Mouse (Mus musculus): ENCODE results near the gene Slc6a16. TPM values are rescaled to one million over a fixed set of nuclear protein-coding genes. Genes with fewer than 3 reads are reported as not detected.
A peak's percentile ranks its signal among the peaks of the same experiment; 100 is the strongest.
"Not testable (repeated sequence)": the region's sequence is repeated elsewhere in the genome, so short reads cannot be mapped to it uniquely, and the experiment has no call there.

The Slc6a16 gene
- polyA plus RNA-seq, 1 experiment from 2014 or later, result 0.24 TPM

DNA sequence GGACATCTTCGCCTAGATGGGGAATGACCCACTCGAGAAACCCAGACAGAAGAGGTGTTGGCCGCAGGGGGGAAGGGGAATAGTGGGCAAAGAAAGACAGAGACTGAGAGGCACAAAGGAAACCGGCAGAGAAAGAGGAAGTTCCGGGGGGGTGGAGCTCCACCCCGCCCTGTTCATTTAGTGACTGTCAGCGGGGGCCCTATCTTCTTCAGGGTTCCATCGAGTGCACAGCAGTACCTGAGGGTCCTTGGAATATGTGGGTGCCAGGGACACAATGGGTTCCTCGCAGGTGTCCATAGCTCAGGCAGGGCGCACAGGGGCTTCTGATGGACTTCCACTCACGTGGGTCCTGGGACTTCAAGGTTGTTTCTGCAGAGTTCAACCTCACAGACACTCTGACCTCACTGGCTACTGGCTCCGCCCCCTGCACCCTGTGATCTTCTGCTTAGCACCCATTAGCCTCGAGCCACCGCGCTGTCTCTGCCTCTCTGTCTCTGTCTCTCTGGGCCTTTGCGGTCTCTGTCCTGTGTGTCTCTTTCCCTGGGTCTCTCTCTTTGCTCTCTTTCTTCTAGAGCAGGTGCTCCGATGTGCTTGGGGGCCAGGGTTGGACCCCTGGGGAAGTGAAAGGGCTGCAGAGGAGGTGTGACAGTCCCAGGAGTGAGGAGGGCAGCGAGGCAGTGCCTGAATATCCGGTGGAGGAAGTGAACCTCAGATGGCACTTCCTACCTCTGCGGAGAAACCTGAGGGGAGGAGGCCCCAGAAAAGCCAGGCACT lies 2.0 kb upstream of the Slc6a16 start, which contains the start of gene Cd37:
Cd37 (minus strand) TSS at position 393 of the 774 bp plus-strand sequence.
- DNase-seq (ENCODE audit: low spot score), result peak; percentile 31
- 0 out of 2 replicates have a peak within 1 kb of the TSS, but pooled peaks have one; percentile 22 for H3K4me3 ChIP-seq
- H3K9me3 ChIP-seq (replicated peaks), result no peaks in the 10 kb centered on the region
- H3K27me3 ChIP-seq (ENCODE audit: low read depth, poor library complexity, severe bottlenecking), result peaks cover 54% of the 10 kb centered on the region
- 42% methylated on average over 20 of the region's 20 CpGs for WGBS
- H3K36me3 ChIP-seq, result peaks cover 4% of the 10 kb centered on the region
- no peak within 1 kb of the TSS for H3K27ac ChIP-seq
- peaks cover 49% of the 10 kb centered on the region for H3K4me1 ChIP-seq

DNA sequence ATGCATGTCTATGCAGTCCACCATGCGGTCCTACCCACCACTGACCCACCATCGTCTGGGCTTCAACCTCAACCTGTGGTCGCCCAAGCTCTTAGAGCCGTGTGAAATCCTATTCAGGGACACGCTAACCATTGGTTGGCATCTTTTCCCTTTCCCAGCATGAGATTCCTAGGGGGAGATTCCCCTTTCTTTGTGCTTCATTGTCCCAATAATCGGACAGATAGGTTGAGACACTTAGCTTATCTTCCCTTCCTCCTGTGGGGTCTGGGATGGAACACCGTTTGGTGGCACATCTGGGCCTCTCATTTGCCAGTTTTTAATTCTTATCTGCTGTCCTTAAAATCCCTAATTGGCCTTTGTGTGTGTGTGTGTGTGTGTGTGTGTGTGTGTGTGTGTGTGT lies 776 bp upstream of the Slc6a16 start:
- H3K27ac ChIP-seq, result peak overlapping the region; percentile 85; the same call in 1 of the 2 replicates
- H3K27me3 ChIP-seq (ENCODE audit: low read depth, poor library complexity, severe bottlenecking), result peaks cover 54% of the 10 kb centered on the region
- no peak overlapping the region for H3K4me3 ChIP-seq
- H3K4me1 ChIP-seq, result peaks cover 37% of the 10 kb centered on the region
- H3K9me3 ChIP-seq (replicated peaks), result no peaks in the 10 kb centered on the region
- whole genome bisulfite sequencing, result 87% methylated on average over 7 of the region's 7 CpGs
- no peak for DNase-seq (ENCODE audit: low spot score)
- H3K36me3 ChIP-seq, result no peaks in the 10 kb centered on the region

DNA sequence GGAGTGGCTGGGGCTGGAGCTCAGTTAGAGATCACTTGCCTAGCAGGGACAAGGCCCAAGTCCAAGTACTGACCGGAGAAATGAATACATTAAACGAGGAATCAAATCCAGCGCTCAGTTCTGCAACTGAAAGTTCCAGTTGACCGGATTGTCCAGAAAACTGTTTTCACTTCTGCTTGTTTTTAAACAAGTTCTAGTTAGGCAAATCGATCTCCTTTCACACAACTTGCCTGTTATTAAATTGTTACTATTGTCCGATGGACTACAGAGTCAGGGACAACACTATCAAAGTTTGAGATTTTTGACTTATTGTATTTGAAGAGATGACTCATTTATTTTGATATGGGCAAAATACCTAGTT lies 484 bp downstream of the Slc6a16 start:
- H3K9me3 ChIP-seq (replicated peaks), result no peaks in the 10 kb centered on the region
- H3K4me3 ChIP-seq, result peak overlapping the region; percentile 42; the same call in 1 of the 2 replicates
- peak overlapping the region; percentile 85 for H3K27ac ChIP-seq
- H3K4me1 ChIP-seq, result peaks cover 27% of the 10 kb centered on the region
- peaks cover 45% of the 10 kb centered on the region for H3K27me3 ChIP-seq (ENCODE audit: low read depth, poor library complexity, severe bottlenecking)
- no peaks in the 10 kb centered on the region for H3K36me3 ChIP-seq
- no peak for DNase-seq (ENCODE audit: low spot score)
- 81% methylated on average over 6 of the region's 6 CpGs for WGBS

DNA sequence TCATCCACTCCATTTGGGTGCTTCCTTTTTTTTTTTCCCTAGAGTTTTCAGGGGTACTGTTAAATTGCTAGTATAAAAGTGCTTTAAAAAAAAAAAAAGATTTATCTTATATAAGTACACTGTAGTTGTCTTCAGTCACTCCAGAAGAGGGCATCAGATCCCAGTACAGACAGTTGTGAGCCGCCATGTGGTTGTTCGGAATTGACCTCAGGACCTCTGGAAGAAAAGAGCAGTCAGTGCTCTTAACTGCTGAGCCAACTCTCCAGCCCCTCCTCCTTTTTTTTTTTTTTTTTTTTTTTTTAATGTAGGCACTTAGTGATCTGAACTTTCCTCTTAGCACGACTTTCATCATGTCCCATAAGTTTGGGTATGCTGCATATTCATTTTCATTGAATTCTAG lies 6.8 kb downstream of the Slc6a16 start:
- 34% methylated on average over 3 of the region's 3 CpGs for WGBS
- Histone ChIP-seq H3K27me3 (ENCODE audit: low read depth, poor library complexity, severe bottlenecking) (no peaks in the 10 kb centered on the region), H3K4me3 (no peak overlapping the region), H3K36me3 (no peaks in the 10 kb centered on the region), H3K9me3 (replicated peaks) (no peaks in the 10 kb centered on the region), H3K27ac (no peak overlapping the region), H3K4me1 (no peaks in the 10 kb centered on the region)
- DNase-seq (ENCODE audit: low spot score), result peak; percentile 22

DNA sequence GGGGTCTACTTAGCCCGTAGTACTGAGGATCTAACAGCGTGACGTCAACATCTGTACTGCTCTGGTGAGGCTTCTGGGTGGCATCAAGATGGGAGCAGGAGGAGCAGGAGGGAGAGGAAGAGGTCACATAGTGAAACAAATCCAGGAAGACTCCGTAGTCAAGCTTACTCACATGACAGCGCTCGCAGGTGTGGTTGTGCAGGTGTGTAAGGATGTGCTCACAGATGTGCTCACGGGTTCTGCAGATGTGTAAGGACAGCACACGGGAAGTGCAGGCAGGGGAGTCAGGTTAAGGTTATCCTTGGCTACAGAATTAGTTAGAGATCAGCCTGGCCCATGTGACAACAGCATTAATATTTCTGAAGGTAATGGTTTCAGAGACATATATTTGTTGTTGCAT lies 12.9 kb downstream of the Slc6a16 start:
- Histone ChIP-seq H3K9me3 (replicated peaks) (no peaks in the 10 kb centered on the region), H3K36me3 (no peaks in the 10 kb centered on the region), H3K4me3 (no peak overlapping the region), H3K27ac (no peak overlapping the region), H3K4me1 (peaks cover 5% of the 10 kb centered on the region; the same call in 1 of the 2 replicates), H3K27me3 (ENCODE audit: low read depth, poor library complexity, severe bottlenecking) (0 out of 2 replicates have a peak, but pooled peaks cover 7% of the 10 kb centered on the region)
- 92% methylated on average over 8 of the region's 8 CpGs for WGBS
- peak; percentile 20 for DNase-seq (ENCODE audit: low spot score)

DNA sequence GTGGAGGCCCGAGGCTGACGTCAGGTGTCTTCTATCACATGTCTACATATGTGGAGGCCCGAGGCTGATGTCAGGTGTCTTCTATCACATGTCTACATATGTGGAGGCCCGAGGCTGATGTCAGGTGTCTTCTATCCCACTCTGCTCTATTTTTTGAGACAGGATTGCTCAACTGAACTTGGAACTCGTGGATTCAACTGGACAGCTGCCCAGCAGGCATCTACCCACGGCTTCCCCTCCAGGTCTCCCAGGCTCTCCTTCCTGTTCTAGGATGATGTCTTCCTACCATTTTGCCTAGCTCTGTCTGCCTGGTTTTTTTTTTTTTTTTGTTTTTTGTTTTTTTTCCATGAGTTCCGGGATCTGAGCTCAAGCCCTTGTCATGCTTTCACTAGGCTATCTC lies 14.9 kb downstream of the Slc6a16 start:
- DNase-seq (ENCODE audit: low spot score); H3K27me3 ChIP-seq (ENCODE audit: low read depth, poor library complexity, severe bottlenecking); H3K36me3 ChIP-seq; H3K27ac ChIP-seq; H3K4me3 ChIP-seq; H3K4me1 ChIP-seq; H3K9me3 ChIP-seq (replicated peaks): not testable (repeated sequence)
- 87% methylated on average over 6 of the region's 7 CpGs for WGBS

DNA sequence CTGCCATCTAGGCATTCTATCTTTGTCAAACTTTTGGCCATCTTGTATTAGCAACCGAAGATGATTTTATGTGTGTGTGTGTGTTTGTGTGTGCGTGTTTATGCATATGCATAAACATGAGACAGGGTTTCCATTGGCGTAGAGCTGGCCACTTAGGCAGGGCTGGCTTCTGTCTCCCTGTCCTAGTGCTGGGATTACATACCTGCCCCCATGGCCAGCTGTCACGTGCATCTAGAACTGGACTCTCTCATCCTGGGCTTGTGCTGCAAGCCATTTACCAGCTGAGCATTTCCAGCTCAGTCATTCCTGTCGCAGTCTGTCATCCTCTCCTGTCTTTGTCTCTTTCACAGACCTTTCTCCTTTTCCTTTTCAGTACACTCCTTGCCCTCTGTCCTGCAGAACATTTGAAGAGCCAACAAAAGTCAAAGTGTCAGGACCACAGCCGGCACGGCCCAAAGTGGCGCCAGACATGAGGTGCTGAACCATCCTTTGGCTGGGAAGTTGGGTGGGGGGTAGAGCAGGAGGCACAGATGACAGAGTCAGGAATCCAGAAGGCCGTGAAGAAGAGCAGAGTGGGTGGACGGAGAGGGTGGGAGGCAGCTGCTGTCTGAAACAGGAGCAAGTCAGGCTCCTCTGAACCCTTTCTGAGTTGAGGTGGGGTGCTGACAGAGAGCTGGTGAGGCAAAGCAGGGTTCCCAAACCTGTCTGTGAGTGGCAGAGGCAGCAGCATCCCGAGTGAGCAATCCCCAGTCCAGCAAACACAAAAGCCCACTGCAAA lies 16.4 kb downstream of the Slc6a16 start:
- no peaks in the 10 kb centered on the region for H3K9me3 ChIP-seq (replicated peaks)
- H3K36me3 ChIP-seq, result no peaks in the 10 kb centered on the region
- no peak overlapping the region for H3K27ac ChIP-seq
- no peak for DNase-seq (ENCODE audit: low spot score)
- WGBS, result 59% methylated on average over 11 of the region's 11 CpGs
- H3K4me1 ChIP-seq, result peaks cover 5% of the 10 kb centered on the region; the same call in 1 of the 2 replicates
- no peak overlapping the region for H3K4me3 ChIP-seq
- peaks cover 7% of the 10 kb centered on the region; the same call in 1 of the 2 replicates for H3K27me3 ChIP-seq (ENCODE audit: low read depth, poor library complexity, severe bottlenecking)

DNA sequence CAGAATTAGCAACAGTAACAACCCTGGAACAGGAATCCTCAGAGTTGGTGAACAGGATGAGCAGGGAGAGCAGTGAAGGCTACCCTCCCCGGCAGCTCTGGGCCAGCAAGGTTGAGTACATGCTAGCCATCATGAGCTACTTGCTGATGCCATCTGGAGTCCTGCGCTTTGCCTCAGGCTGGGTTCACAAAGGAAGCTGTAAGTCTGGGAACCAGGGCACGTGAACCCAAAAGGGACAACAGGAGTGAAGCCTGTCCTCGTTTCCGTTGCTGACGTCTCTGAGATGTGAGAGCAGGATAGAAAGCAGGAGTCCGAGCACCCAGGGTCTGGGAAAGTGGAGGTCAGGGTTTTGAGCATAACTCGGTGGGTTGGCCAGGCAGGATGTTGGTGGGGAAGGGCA lies 18.4 kb downstream of the Slc6a16 start:
- no peak for DNase-seq (ENCODE audit: low spot score)
- 85% methylated on average over 8 of the region's 8 CpGs for WGBS

DNA sequence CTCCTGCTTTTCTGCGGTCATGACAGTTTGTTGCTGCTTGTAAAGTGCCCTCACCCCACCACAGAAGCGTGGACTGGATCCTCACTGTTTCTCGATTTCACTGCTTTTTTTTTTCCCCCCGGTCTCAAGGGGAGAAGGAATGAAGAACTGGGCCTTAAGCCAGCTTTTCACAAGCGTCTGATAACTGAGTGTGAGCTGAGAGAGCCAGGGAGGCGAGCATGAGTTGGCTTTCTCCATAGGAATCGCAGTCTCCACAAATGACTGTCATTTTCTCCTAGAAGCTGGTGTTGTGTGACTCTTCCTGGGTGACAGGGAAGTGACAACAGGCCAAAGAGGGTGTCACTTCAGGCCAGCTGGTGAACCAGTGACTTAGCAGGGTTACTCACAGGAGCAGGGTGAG lies 21.4 kb downstream of the Slc6a16 start:
- Histone ChIP-seq H3K4me1 (peaks cover 11% of the 10 kb centered on the region; the same call in 1 of the 2 replicates), H3K4me3 (no peak overlapping the region), H3K9me3 (replicated peaks) (no peaks in the 10 kb centered on the region), H3K36me3 (no peaks in the 10 kb centered on the region), H3K27ac (no peak overlapping the region), H3K27me3 (ENCODE audit: low read depth, poor library complexity, severe bottlenecking) (peaks cover 9% of the 10 kb centered on the region; the same call in 1 of the 2 replicates)
- WGBS, result 73% methylated on average over 7 of the region's 7 CpGs
- no peak for DNase-seq (ENCODE audit: low spot score)

More for the DNA sequence above, 18.4 kb downstream of the Slc6a16 start:
- Histone ChIP-seq H3K27ac (no peak overlapping the region), H3K4me1 (peaks cover 14% of the 10 kb centered on the region), H3K27me3 (ENCODE audit: low read depth, poor library complexity, severe bottlenecking) (peaks cover 12% of the 10 kb centered on the region; the same call in 1 of the 2 replicates), H3K9me3 (replicated peaks) (no peaks in the 10 kb centered on the region), H3K4me3 (no peak overlapping the region), H3K36me3 (no peaks in the 10 kb centered on the region)

DNA sequence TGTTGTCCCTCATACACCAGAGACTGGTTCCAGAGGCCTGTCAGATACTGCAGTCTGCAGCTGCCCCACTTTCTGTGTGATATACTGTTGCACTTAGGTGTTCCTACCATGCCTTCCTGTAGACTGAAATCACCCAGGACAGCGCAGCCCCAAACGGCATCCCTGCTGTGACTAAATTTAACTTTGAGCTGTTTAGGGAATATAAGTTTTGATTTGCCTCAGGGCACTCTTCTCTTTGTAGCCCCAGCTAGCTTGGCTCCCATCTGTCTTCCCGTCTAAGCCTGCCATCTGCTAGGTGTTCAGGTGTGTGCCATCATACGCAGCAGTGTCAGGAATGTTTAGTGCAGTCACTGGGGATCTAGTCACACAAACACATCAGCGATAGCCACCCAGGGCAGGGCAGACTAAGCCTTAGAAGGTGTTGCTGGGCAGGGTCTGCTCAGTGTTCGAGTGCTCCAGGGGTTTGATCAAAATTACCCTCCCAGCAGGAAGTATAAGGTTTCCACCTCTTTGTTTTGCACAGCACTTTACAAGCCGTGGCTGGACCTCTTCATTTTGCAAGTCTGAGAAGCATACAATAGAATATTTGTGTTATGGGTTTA lies 22.2 kb downstream of the Slc6a16 start:
- no peak for DNase-seq (ENCODE audit: low spot score)
- H3K27me3 ChIP-seq (ENCODE audit: low read depth, poor library complexity, severe bottlenecking), result peaks cover 13% of the 10 kb centered on the region; the same call in 1 of the 2 replicates
- no peak overlapping the region for H3K4me3 ChIP-seq
- 69% methylated on average over 7 of the region's 7 CpGs for WGBS
- no peak overlapping the region for H3K27ac ChIP-seq
- H3K4me1 ChIP-seq, result peaks cover 17% of the 10 kb centered on the region
- no peaks in the 10 kb centered on the region for H3K9me3 ChIP-seq (replicated peaks)
- H3K36me3 ChIP-seq, result no peaks in the 10 kb centered on the region

DNA sequence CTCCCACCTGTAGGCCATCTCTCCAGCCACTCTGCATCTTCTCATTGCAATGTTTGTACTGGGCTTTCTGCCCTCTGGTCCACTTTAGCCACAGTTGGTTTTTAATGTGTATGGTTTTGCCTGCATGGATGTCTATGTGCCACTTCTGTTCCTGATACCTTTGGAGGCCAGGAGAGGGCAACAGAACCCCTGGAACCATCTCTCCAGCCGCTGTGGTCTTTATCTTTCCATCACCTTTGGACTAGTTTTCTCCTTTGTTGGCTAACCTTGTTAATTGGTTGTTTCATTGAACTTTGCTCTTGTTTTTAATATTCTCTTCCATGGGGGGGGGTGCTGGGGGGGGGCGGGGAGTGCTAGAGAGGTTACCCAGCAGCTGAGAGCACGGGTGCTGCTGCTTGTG lies 23.5 kb downstream of the Slc6a16 start:
- Histone ChIP-seq H3K9me3 (replicated peaks) (no peaks in the 10 kb centered on the region), H3K36me3 (no peaks in the 10 kb centered on the region), H3K27me3 (ENCODE audit: low read depth, poor library complexity, severe bottlenecking) (peaks cover 13% of the 10 kb centered on the region; the same call in 1 of the 2 replicates), H3K4me3 (no peak overlapping the region), H3K27ac (no peak overlapping the region), H3K4me1 (peaks cover 28% of the 10 kb centered on the region)
- WGBS, result 74% methylated on average over 3 of the region's 3 CpGs
- DNase-seq (ENCODE audit: low spot score), result no peak

DNA sequence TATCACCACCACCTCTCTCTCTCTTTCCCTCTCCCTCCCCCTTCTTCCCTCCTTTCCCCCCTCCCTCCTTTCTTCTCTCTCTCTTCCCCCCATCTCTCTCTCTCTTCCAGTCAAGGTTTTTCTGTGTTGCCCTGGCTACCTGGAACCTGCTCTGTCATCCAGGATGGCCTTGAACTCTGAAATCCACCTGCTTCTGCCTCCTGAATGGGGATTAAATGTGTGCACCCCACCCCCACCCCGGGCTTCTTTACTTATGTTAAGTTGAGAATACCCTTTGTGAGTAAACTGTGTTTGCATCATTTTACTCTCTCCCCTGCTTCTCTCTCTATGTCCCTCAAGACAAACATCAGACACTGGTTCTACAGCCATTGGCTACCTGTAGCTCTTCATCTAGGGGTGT lies 24.6 kb downstream of the Slc6a16 start:
- Histone ChIP-seq H3K4me1 (peaks cover 29% of the 10 kb centered on the region), H3K27ac (no peak overlapping the region), H3K36me3 (no peaks in the 10 kb centered on the region), H3K4me3 (no peak overlapping the region), H3K27me3 (ENCODE audit: low read depth, poor library complexity, severe bottlenecking) (peaks cover 13% of the 10 kb centered on the region; the same call in 1 of the 2 replicates), H3K9me3 (replicated peaks) (no peaks in the 10 kb centered on the region)
- no peak for DNase-seq (ENCODE audit: low spot score)
- WGBS, result 83% methylated on average over 1 of the region's 1 CpGs
